ENCODE assay signal across 8 mouse cellular contexts in genomic region chr2:119662220-119663182, GRCm38 (mm10). TPM values are rescaled to one million over a fixed set of nuclear protein-coding genes. Genes with fewer than 3 reads are reported as not detected.
DNase-seq lines count a peak whose midpoint lies in the region; ATAC-seq lines count a peak whose summit lies in the region.

Ndufaf1 (minus strand) TSS chr2:119662827.

- H3K9ac ChIP-seq in hindbrain, embryonic 12.5 days, result peak within 1 kb of the TSS; percentile 77

- peak within 1 kb of the TSS; percentile 79 for H3K4me2 ChIP-seq in hindbrain, embryonic 12.5 days (replicated peaks)

- peak; percentile 67 for ATAC-seq in hindbrain, embryonic 12.5 days (ENCODE audit: low FRiP score)

- no peak within 1 kb of the TSS for H3K27ac ChIP-seq in hindbrain, embryonic 12.5 days

- 2% methylated on average over 44 of the region's 44 CpGs for WGBS in hindbrain, embryonic 12.5 days

- DNase-seq in Muller cell, postnatal 12 days (ENCODE audit: inconsistent ontology term), result peak; percentile 76
- peak; percentile 82 for DNase-seq in cerebellum, adult 9-11 months
- peak; percentile 59 to 92 for DNase-seq in frontal cortex, adult 2 months (ENCODE audit: extremely low spot score in 1 of 2, low spot score in 1 of 2)
- peak; percentile 77 to 90 for DNase-seq in layer of hippocampus, postnatal 14 days (ENCODE audit: low spot score in 2 of 2)
- DNase-seq in lung, postnatal 14 days, result peak; percentile 80
- peak; percentile 80 for DNase-seq in retina, adult 2 months (ENCODE audit: low read depth, low spot score)
- peak; percentile 79 to 82 for DNase-seq in thymus, postnatal 36 days

- no peaks in the 10 kb centered on the region for H3K27me3 ChIP-seq in hindbrain, embryonic 12.5 days

- H3K4me3 ChIP-seq in hindbrain, embryonic 12.5 days, result peak within 1 kb of the TSS; percentile 67

- H3K4me1 ChIP-seq in hindbrain, embryonic 12.5 days, result peaks cover 10% of the 10 kb centered on the region

- no peaks in the 10 kb centered on the region for H3K9me3 ChIP-seq in hindbrain, embryonic 12.5 days (replicated peaks)

- H3K36me3 ChIP-seq in hindbrain, embryonic 12.5 days, result peaks cover 21% of the 10 kb centered on the region

RNA-seq across cellular contexts. Expression of gene Ndufaf1, which starts in this region (rescaled TPM):
- polyA plus RNA-seq in frontal cortex, adult 2 months (2012; rRNA removed), result 20.8 and 21.7 TPM in 2 replicates
- 38.1 and 45.6 TPM in 2 replicates for polyA plus RNA-seq in hindbrain, embryonic 12.5 days (2016; fragmentation: Nextera tagmentation; extraction: Ambion mirVana)
- 10 to 100 TPM; 29.2 to 30.3 TPM for total RNA-seq in layer of hippocampus, postnatal 14 days (2021)
